Mouse (Mus musculus) naive thymus-derived CD4-positive, alpha-beta T cell, adult 5 months (primary cell): Measurements from ENCODE around the gene Thap7. TPM values are rescaled to one million over a fixed set of nuclear protein-coding genes. Genes with fewer than 3 reads are reported as not detected.

Source experiments
- polyA plus RNA-seq: library from polyadenylated mRNA; unstranded; fragments of 100-300 nt; shearing (Covaris generic); gene quantifications from one replicate; pipeline ENCODE4 v1.2.1, GENCODE M21; 2017

The Thap7 gene
- 61.2 TPM for polyA plus RNA-seq

GRCm38 (mm10) chr16:17530640-17531288, at the start of gene Thap7:
TSS of gene Thap7 (minus strand) at chr16:17531136.

DNA sequence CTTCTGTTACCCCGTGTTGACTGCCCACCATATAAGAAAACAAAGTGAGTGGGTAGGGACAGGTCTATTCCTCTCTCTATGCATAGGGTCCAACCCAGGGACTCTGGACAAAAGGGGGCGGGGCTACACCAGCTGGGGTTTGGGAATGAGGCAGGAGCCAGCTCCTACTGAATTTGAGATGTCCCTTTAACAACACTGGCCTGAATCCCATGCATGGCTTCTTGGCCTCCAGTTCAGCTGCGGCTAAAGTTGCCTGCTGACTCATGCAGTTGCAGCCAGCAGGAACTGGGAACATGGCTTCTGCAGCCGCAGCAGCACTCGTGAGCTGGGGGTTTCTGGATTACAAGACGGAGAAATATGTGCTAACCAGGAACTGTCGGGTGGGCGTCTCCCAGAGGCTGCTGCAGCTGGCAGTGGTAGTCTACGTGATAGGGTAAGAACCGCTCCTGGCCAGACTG, 30.8 kb upstream of the Thap7 start, which contains the start of gene P2rx6:
TSS of gene P2rx6 (plus strand) at position 135 of the 458 bp plus-strand sequence.

DNA sequence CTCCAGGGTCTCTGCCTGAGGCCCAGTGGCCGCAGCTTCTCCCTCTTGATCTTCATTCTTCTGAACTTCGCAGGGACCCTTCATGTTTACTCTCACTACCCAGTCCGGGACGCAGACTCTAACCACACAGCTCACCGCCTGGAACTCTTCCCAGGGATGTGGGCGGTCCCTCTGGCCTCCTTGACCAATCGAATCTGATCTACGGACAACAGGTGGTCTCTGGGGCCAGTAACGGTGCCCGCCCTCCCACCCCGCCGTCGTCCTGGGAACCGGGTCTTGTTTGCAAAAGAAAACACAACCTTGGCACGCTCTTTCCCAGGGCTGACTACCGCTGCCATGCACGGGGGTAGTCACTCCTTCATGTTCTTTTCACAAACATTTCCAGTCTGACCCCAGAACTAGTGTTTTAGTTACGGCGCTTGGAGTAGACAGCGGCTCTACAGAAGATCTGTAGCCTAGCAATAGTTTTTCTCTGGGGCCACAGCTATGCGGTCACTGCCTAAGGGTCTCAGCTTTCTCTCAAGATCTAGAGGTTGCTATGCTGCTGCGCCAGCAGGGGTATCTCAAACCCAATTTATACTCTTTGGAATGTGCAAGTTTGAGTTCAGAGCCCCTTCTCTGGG, 30.3 kb upstream of the Thap7 start, which contains the start of gene Lrrc74b:
TSS of gene Lrrc74b (minus strand) at position 120 of the 623 bp plus-strand sequence.

GRCm38 (mm10) chr16:17508546-17509239, 22.2 kb downstream of the Thap7 start, which contains the start of gene Lztr1:
TSS of gene Lztr1 (plus strand) at chr16:17508688.

DNA sequence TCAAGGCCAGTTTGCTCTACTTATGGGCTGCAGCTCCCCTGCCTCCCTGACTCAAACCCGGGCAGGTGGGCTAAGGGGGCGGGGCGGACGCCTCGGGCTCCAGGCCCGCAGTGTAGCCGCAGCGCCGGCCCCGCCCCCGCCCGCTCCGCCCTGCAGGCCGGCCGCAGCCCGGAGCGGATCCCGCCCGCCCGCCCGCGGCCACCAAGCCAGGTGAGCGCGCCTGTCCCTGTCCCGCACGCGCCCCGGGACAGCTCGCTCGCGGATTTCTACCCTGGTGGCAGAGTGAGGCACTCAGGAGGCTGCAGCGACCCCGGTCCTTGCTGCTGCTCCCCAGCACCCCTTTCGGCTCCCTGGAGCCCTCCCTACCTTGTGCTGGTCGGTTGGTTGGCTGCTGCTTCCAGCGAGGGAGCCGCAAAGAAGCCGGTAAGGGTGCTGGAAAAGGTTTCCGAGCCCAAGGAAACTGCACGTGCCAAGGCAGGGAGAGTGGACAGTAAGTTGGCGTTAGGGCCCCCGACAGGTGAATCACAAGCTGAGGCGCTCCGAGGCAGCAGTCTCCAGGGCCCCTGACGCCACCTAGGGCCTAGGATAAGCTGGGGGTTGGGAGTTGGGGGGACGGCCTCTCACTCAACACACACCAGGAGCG, 41.3 kb downstream of the Thap7 start, which contains the start of gene Aifm3:
TSS of gene Aifm3 (plus strand) at position 143 of the 643 bp plus-strand sequence.

Other genes with a start within 250 kb of the Thap7 start
- 0.36 TPM for gene Serpind1, start 199.8 kb downstream of the Thap7 start, polyA plus RNA-seq
- 18.1 TPM for gene Snap29, start 125.2 kb downstream of the Thap7 start, polyA plus RNA-seq
- 79.1 TPM for gene Pi4ka, start 124.8 kb downstream of the Thap7 start, polyA plus RNA-seq
- gene Crkl, start 79.1 kb downstream of the Thap7 start, polyA plus RNA-seq: 64.9 TPM
- gene Aifm3, start 41.5 kb downstream of the Thap7 start, polyA plus RNA-seq: not detected
- 34.0 TPM for gene Lztr1, start 22.4 kb downstream of the Thap7 start, polyA plus RNA-seq
- not detected for gene Lrrc74b, start 30.1 kb upstream of the Thap7 start, polyA plus RNA-seq
- gene P2rx6, start 30.7 kb upstream of the Thap7 start, polyA plus RNA-seq: not detected
- 1.6 TPM for gene Slc7a4, start 52.1 kb upstream of the Thap7 start, polyA plus RNA-seq
- 19.5 TPM for gene Smpd4, start 88.2 kb upstream of the Thap7 start, polyA plus RNA-seq
- not detected for gene Ccdc74a, start 115.3 kb upstream of the Thap7 start, polyA plus RNA-seq
- 129 TPM for gene Med15, start 201.8 kb upstream of the Thap7 start, polyA plus RNA-seq
- 18.9 TPM for gene Klhl22, start 228.5 kb upstream of the Thap7 start, polyA plus RNA-seq